Mouse (Mus musculus) 3T3-L1 (cell line): ENCODE measurements around the gene Hbb-bh1.
"Not testable (repeated sequence)": the region's sequence is repeated elsewhere in the genome, so short reads cannot be mapped to it uniquely, and the experiment has no call there.

Source experiments
- DNase-seq: peaks from one replicate; pipeline ENCODE4 v3.0.0-alpha.2; 2015; ENCODE audit warnings: low read depth, low spot score

The Hbb-bh1 gene

GRCm38 (mm10) chr7:103843034-103843433 is at the start of gene Hbb-bh1:
Gene Hbb-bh1, minus strand, starts transcription at chr7:103843164.
- no peak for DNase-seq

- DNase-seq: no peak
Observed at GRCm38 (mm10) chr7:103886152-103886551, 43.2 kb upstream of the Hbb-bh1 start, which contains the start of gene Olfr66. Gene Olfr66, minus strand, starts transcription at chr7:103886252.

GRCm38 (mm10) chr7:103877093-103877492 is 34.1 kb upstream of the Hbb-bh1 start:
- DNase-seq: no peak

GRCm38 (mm10) chr7:103874451-103874850 is 31.5 kb upstream of the Hbb-bh1 start:
- DNase-seq: peak; percentile 1

- DNase-seq: peak; percentile 35
Observed at GRCm38 (mm10) chr7:103873064-103873463, 30.1 kb upstream of the Hbb-bh1 start.

- DNase-seq: no peak
Observed at GRCm38 (mm10) chr7:103870667-103871066, 27.7 kb upstream of the Hbb-bh1 start.

- DNase-seq: no peak
Observed at GRCm38 (mm10) chr7:103865716-103866115, 22.8 kb upstream of the Hbb-bh1 start.

GRCm38 (mm10) chr7:103861531-103861930 is 18.6 kb upstream of the Hbb-bh1 start:
- DNase-seq: no peak

GRCm38 (mm10) chr7:103860855-103861254 is 17.9 kb upstream of the Hbb-bh1 start:
- peak; percentile 92 for DNase-seq

GRCm38 (mm10) chr7:103859076-103859475 is 16.1 kb upstream of the Hbb-bh1 start:
- DNase-seq: no peak

GRCm38 (mm10) chr7:103854669-103855068 is 11.7 kb upstream of the Hbb-bh1 start:
- DNase-seq: no peak

- DNase-seq: no peak
Observed at GRCm38 (mm10) chr7:103853090-103853489, 10.1 kb upstream of the Hbb-bh1 start, which contains the start of gene Hbb-y. Gene Hbb-y, minus strand, starts transcription at chr7:103853216.

GRCm38 (mm10) chr7:103844525-103845325 is 1.8 kb upstream of the Hbb-bh1 start:
- DNase-seq: no peak

- no peak for DNase-seq
Observed at GRCm38 (mm10) chr7:103840268-103840667, 2.7 kb downstream of the Hbb-bh1 start, which contains the start of gene Hbb-bh2. Gene Hbb-bh2, minus strand, starts transcription at chr7:103840520.

GRCm38 (mm10) chr7:103827808-103828207 is 15.2 kb downstream of the Hbb-bh1 start, which contains the start of gene Hbb-bs:
Gene Hbb-bs, minus strand, starts transcription at chr7:103828096.
- no peak for DNase-seq

GRCm38 (mm10) chr7:103827139-103827538 is 15.8 kb downstream of the Hbb-bh1 start:
- not testable (repeated sequence) for DNase-seq

- DNase-seq: no peak
Observed at GRCm38 (mm10) chr7:103826255-103826887, 16.6 kb downstream of the Hbb-bh1 start.

GRCm38 (mm10) chr7:103825536-103826254 is 17.3 kb downstream of the Hbb-bh1 start:
- no peak for DNase-seq

GRCm38 (mm10) chr7:103824597-103824996 is 18.4 kb downstream of the Hbb-bh1 start:
- no peak for DNase-seq

- not testable (repeated sequence) for DNase-seq
Observed at GRCm38 (mm10) chr7:103815085-103815484, 27.9 kb downstream of the Hbb-bh1 start.

- no peak for DNase-seq
Observed at GRCm38 (mm10) chr7:103813766-103814165, 29.2 kb downstream of the Hbb-bh1 start, which contains the start of gene Hbb-bt. Gene Hbb-bt, minus strand, starts transcription at chr7:103813996.

- not testable (repeated sequence) for DNase-seq
Observed at GRCm38 (mm10) chr7:103813152-103813551, 29.8 kb downstream of the Hbb-bh1 start.
